Mouse (Mus musculus): ENCODE results near the gene Foxn1. TPM values are rescaled to one million over a fixed set of nuclear protein-coding genes. Genes with fewer than 3 reads are reported as not detected.

Foxn1 gene
- polyA plus RNA-seq, 1 experiment from 2014 or later = not detected

GRCm38 (mm10) chr11:78327634-78328511 is 58.5 kb downstream of the Foxn1 start, which contains the start of gene Pigs:
TSS of gene Pigs (plus strand) at chr11:78328415.
- H3K4me3 ChIP-seq (ENCODE audit: low read depth, low read length) = peak within 1 kb of the TSS; percentile 91
- peak within 1 kb of the TSS; percentile 98 for H3K4me2 ChIP-seq
- H3K27ac ChIP-seq (ENCODE audit: low read depth, low read length) = no peak within 1 kb of the TSS
- H3K4me1 ChIP-seq (ENCODE audit: control insufficient read depth, insufficient read depth, low read length) = peaks cover 6% of the 10 kb centered on the region
- H3K36me3 ChIP-seq (ENCODE audit: control insufficient read depth, insufficient read depth, low read length) = no peaks in the 10 kb centered on the region
- peak within 1 kb of the TSS; percentile 88 for H3K9ac ChIP-seq (ENCODE audit: low read length)
- peak; percentile 98 for DNase-seq (ENCODE audit: low spot score, missing footprints)
- H3K9me3 ChIP-seq (ENCODE audit: control insufficient read depth, low read length) = no peaks in the 10 kb centered on the region
- WGBS = 14% methylated on average over 37 of the region's 37 CpGs
- ATAC-seq (ENCODE audit: low FRiP score) = peak; percentile 97
- H3K27me3 ChIP-seq (ENCODE audit: control insufficient read depth, insufficient read depth, low read length) = no peaks in the 10 kb centered on the region

GRCm38 (mm10) chr11:78327215-78327614 is 59.1 kb downstream of the Foxn1 start:
- no peak for ATAC-seq (ENCODE audit: low FRiP score)
- Histone ChIP-seq H3K9me3 (ENCODE audit: control insufficient read depth, low read length) (no peaks in the 10 kb centered on the region), H3K27ac (ENCODE audit: low read depth, low read length) (no peak overlapping the region), H3K36me3 (ENCODE audit: control insufficient read depth, insufficient read depth, low read length) (no peaks in the 10 kb centered on the region; the same call in 1 of the 2 replicates), H3K27me3 (ENCODE audit: control insufficient read depth, insufficient read depth, low read length) (no peaks in the 10 kb centered on the region), H3K9ac (ENCODE audit: low read length) (no peak overlapping the region), H3K4me3 (ENCODE audit: low read depth, low read length) (no peak overlapping the region), H3K4me2 (no peak overlapping the region), H3K4me1 (ENCODE audit: control insufficient read depth, insufficient read depth, low read length) (peaks cover 6% of the 10 kb centered on the region)
- DNase-seq (ENCODE audit: low spot score, missing footprints) = no peak
- 94% methylated on average over 4 of the region's 4 CpGs for WGBS

DNA sequence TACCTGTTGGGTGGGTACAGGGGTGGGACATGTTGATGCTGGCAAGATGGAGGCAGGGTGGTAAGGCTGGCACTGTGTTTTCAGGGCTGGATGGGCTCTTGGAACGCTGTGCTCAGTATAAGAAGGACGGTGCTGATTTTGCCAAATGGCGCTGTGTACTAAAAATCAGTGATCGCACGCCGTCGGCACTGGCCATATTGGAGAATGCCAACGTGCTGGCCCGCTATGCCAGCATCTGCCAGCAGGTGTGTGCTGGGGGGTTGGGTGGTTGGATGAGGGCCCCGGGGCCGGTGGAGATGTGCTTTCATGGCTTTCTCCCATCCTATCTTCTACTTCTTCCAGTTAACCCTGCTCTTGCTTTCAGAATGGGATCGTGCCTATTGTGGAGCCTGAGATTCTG is 61.4 kb downstream of the Foxn1 start:
- no peak overlapping the region for H3K4me2 ChIP-seq

DNA sequence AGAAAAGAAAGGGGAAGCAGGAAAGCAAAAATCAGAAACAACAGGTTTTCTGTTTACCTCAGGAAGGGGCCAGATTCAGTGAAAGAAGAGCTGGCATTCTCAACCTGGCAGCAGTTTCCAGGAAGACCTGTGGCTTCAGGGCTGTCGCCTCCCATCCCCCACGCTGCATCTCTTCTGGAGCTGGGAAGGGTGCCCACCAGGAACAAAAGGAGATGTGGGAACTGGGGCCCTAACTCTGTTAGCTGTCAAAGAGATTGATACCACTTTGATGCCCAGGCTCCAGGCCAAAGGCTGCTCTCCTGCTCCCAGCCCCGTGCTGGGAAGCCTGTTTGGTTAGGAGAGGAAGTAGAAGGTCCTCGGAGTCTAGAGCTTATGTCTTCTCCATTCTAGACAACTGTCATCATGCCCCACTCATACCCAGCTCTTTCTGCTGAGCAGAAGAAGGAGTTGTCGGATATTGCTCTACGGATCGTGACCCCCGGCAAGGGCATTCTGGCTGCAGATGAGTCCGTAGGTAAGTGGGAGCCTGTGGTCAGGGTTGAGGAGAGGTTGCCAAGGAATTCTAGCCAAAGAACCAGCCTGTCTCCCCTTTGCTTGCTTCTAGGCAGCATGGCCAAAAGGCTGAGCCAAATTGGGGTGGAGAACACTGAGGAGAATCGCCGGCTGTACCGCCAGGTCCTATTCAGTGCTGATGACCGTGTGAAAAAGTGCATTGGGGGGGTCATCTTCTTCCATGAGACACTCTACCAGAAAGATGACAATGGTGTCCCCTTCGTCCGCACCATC is 62.2 kb downstream of the Foxn1 start:
- ATAC-seq (ENCODE audit: low FRiP score) (no peak), DNase-seq (ENCODE audit: low spot score, missing footprints) (no peak)
- H3K27me3 ChIP-seq (ENCODE audit: control insufficient read depth, insufficient read depth, low read length) = no peaks in the 10 kb centered on the region
- 89% methylated on average over 15 of the region's 15 CpGs for WGBS
- no peaks in the 10 kb centered on the region for H3K9me3 ChIP-seq (ENCODE audit: control insufficient read depth, low read length)
- H3K27ac ChIP-seq (ENCODE audit: low read depth, low read length) = no peak overlapping the region
- no peak overlapping the region for H3K4me2 ChIP-seq
- H3K4me1 ChIP-seq (ENCODE audit: control insufficient read depth, insufficient read depth, low read length) = peaks cover 4% of the 10 kb centered on the region
- H3K36me3 ChIP-seq (ENCODE audit: control insufficient read depth, insufficient read depth, low read length) = peaks cover 19% of the 10 kb centered on the region; the same call in 1 of the 2 replicates
- H3K4me3 ChIP-seq (ENCODE audit: low read depth, low read length) = no peak overlapping the region
- no peak overlapping the region for H3K9ac ChIP-seq (ENCODE audit: low read length)

More for the DNA sequence above, 61.4 kb downstream of the Foxn1 start:
- no peak overlapping the region for H3K9ac ChIP-seq (ENCODE audit: low read length)
- no peak overlapping the region for H3K4me3 ChIP-seq (ENCODE audit: low read depth, low read length)
- H3K9me3 ChIP-seq (ENCODE audit: control insufficient read depth, low read length) = no peaks in the 10 kb centered on the region
- H3K27me3 ChIP-seq (ENCODE audit: control insufficient read depth, insufficient read depth, low read length) = no peaks in the 10 kb centered on the region
- WGBS = 94% methylated on average over 12 of the region's 12 CpGs
- H3K36me3 ChIP-seq (ENCODE audit: control insufficient read depth, insufficient read depth, low read length) = peaks cover 16% of the 10 kb centered on the region; the same call in 1 of the 2 replicates
- DNase-seq (ENCODE audit: low spot score, missing footprints) (no peak), ATAC-seq (ENCODE audit: low FRiP score) (no peak)
- no peak overlapping the region for H3K27ac ChIP-seq (ENCODE audit: low read depth, low read length)
- peaks cover 6% of the 10 kb centered on the region for H3K4me1 ChIP-seq (ENCODE audit: control insufficient read depth, insufficient read depth, low read length)

GRCm38 (mm10) chr11:78322860-78323259 is 63.5 kb downstream of the Foxn1 start, which contains the start of gene Aldoc:
TSS of gene Aldoc (plus strand) at chr11:78322968.
- DNase-seq (ENCODE audit: low spot score, missing footprints) (no peak), ATAC-seq (ENCODE audit: low FRiP score) (peak; percentile 48; the same call in 1 of the 2 replicates)
- H3K27me3 ChIP-seq (ENCODE audit: control insufficient read depth, insufficient read depth, low read length) = no peaks in the 10 kb centered on the region
- no peak within 1 kb of the TSS for H3K27ac ChIP-seq (ENCODE audit: low read depth, low read length)
- H3K4me2 ChIP-seq = no peak within 1 kb of the TSS
- no peaks in the 10 kb centered on the region for H3K9me3 ChIP-seq (ENCODE audit: control insufficient read depth, low read length)
- peaks cover 24% of the 10 kb centered on the region; the same call in 1 of the 2 replicates for H3K36me3 ChIP-seq (ENCODE audit: control insufficient read depth, insufficient read depth, low read length)
- WGBS = 5% methylated on average over 15 of the region's 15 CpGs
- no peak within 1 kb of the TSS for H3K9ac ChIP-seq (ENCODE audit: low read length)
- H3K4me3 ChIP-seq (ENCODE audit: low read depth, low read length) = no peak within 1 kb of the TSS
- no peaks in the 10 kb centered on the region for H3K4me1 ChIP-seq (ENCODE audit: control insufficient read depth, insufficient read depth, low read length)

DNA sequence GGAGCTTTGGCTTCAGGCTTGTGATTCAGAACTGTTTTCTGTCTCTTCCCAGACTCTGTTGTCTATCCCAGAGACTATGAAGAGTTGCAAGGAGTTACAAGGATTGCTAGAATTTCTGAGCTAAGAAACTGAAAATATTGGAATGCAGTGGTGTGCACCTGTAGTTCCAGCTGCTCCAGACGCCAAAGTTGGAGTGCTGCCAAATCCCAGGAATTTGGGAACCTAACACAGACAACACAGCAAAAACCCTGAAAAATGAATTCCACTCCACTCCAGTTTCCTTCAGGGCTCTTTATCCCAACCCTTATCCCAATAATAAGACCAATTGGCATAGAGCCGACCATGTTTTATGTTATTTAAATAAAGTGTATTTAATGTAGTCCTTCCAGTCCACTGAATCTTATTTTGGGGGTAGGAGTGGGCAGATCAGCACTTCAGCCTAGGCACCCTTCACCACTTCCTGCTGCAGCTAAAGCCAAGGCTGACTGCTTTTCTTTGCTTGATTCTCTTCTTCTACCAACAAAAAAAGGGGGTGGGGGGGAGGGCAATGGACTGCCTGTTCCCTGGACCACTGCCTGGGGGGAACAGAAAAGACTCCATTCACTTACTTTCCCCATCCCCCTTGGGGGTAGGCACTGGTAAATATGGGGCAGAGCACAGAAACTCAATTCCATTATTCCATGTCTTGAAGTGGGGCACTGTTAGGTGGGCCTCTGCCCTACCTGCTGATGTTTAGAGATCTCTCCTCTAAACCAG is 64.1 kb downstream of the Foxn1 start:
- WGBS = 85% methylated on average over 2 of the region's 2 CpGs
- no peak for DNase-seq (ENCODE audit: low spot score, missing footprints)
- Histone ChIP-seq H3K4me3 (ENCODE audit: low read depth, low read length) (no peak overlapping the region), H3K27ac (ENCODE audit: low read depth, low read length) (no peak overlapping the region), H3K36me3 (ENCODE audit: control insufficient read depth, insufficient read depth, low read length) (peaks cover 30% of the 10 kb centered on the region), H3K9me3 (ENCODE audit: control insufficient read depth, low read length) (no peaks in the 10 kb centered on the region), H3K27me3 (ENCODE audit: control insufficient read depth, insufficient read depth, low read length) (no peaks in the 10 kb centered on the region), H3K4me2 (no peak overlapping the region), H3K9ac (ENCODE audit: low read length) (no peak overlapping the region), H3K4me1 (ENCODE audit: control insufficient read depth, insufficient read depth, low read length) (no peaks in the 10 kb centered on the region)
- no peak for ATAC-seq (ENCODE audit: low FRiP score)

- H3K4me2 ChIP-seq = no peak overlapping the region
- no peaks in the 10 kb centered on the region for H3K4me1 ChIP-seq (ENCODE audit: control insufficient read depth, insufficient read depth, low read length)
- WGBS = 95% methylated on average over 2 of the region's 2 CpGs
- no peaks in the 10 kb centered on the region for H3K27me3 ChIP-seq (ENCODE audit: control insufficient read depth, insufficient read depth, low read length)
- no peak overlapping the region for H3K27ac ChIP-seq (ENCODE audit: low read depth, low read length)
- H3K9me3 ChIP-seq (ENCODE audit: control insufficient read depth, low read length) = no peaks in the 10 kb centered on the region
- H3K9ac ChIP-seq (ENCODE audit: low read length) = no peak overlapping the region
- no peak overlapping the region for H3K4me3 ChIP-seq (ENCODE audit: low read depth, low read length)
- H3K36me3 ChIP-seq (ENCODE audit: control insufficient read depth, insufficient read depth, low read length) = peaks cover 52% of the 10 kb centered on the region
- ATAC-seq (ENCODE audit: low FRiP score) (no peak), DNase-seq (ENCODE audit: low spot score, missing footprints) (peak; percentile 57)
Observed at GRCm38 (mm10) chr11:78318411-78318810, 67.9 kb downstream of the Foxn1 start.

- no peak for ATAC-seq (ENCODE audit: low FRiP score)
- H3K9me3 ChIP-seq (ENCODE audit: control insufficient read depth, low read length) = no peaks in the 10 kb centered on the region
- H3K4me1 ChIP-seq (ENCODE audit: control insufficient read depth, insufficient read depth, low read length) = no peaks in the 10 kb centered on the region
Observed at GRCm38 (mm10) chr11:78313662-78314061, 72.7 kb downstream of the Foxn1 start.

More at GRCm38 (mm10) chr11:78313662-78314061, 72.7 kb downstream of the Foxn1 start:
- no peak for DNase-seq (ENCODE audit: low spot score, missing footprints)
- Histone ChIP-seq H3K9ac (ENCODE audit: low read length) (no peak overlapping the region), H3K27ac (ENCODE audit: low read depth, low read length) (no peak overlapping the region), H3K27me3 (ENCODE audit: control insufficient read depth, insufficient read depth, low read length) (no peaks in the 10 kb centered on the region), H3K4me3 (ENCODE audit: low read depth, low read length) (no peak overlapping the region), H3K36me3 (ENCODE audit: control insufficient read depth, insufficient read depth, low read length) (peaks cover 38% of the 10 kb centered on the region), H3K4me2 (no peak overlapping the region)
- WGBS = 96% methylated on average over 2 of the region's 2 CpGs
